Mouse (Mus musculus): ENCODE results near the gene Galnt7.

The Galnt7 gene

GRCm38 (mm10) chr8:57628787-57629664, 23.8 kb downstream of the Galnt7 start:
- peak; percentile 31 for DNase-seq (ENCODE audit: low read depth, low spot score)

- DNase-seq (ENCODE audit: low read depth, low spot score): no peak
Observed at GRCm38 (mm10) chr8:57627946-57628786, 24.7 kb downstream of the Galnt7 start.

- no peak for DNase-seq (ENCODE audit: low read depth, low spot score)
Observed at GRCm38 (mm10) chr8:57623955-57624354, 28.9 kb downstream of the Galnt7 start.

GRCm38 (mm10) chr8:57623051-57623450, 29.8 kb downstream of the Galnt7 start:
- DNase-seq (ENCODE audit: low read depth, low spot score): no peak

GRCm38 (mm10) chr8:57616965-57617364, 35.9 kb downstream of the Galnt7 start:
- DNase-seq (ENCODE audit: low read depth, low spot score): no peak

GRCm38 (mm10) chr8:57615016-57615657, 37.7 kb downstream of the Galnt7 start:
- DNase-seq (ENCODE audit: low read depth, low spot score): no peak

- no peak for DNase-seq (ENCODE audit: low read depth, low spot score)
Observed at GRCm38 (mm10) chr8:57611419-57611977, 41.3 kb downstream of the Galnt7 start.

- no peak for DNase-seq (ENCODE audit: low read depth, low spot score)
Observed at GRCm38 (mm10) chr8:57610706-57611418, 42.0 kb downstream of the Galnt7 start.

- no peak for DNase-seq (ENCODE audit: low read depth, low spot score)
Observed at GRCm38 (mm10) chr8:57602511-57602910, 50.3 kb downstream of the Galnt7 start.

GRCm38 (mm10) chr8:57601987-57602418, 50.8 kb downstream of the Galnt7 start:
- no peak for DNase-seq (ENCODE audit: low read depth, low spot score)

- no peak for DNase-seq (ENCODE audit: low read depth, low spot score)
Observed at GRCm38 (mm10) chr8:57599813-57600555, 52.8 kb downstream of the Galnt7 start.

GRCm38 (mm10) chr8:57595853-57596252, 57.0 kb downstream of the Galnt7 start:
- no peak for DNase-seq (ENCODE audit: low read depth, low spot score)

GRCm38 (mm10) chr8:57594175-57594885, 58.5 kb downstream of the Galnt7 start:
- no peak for DNase-seq (ENCODE audit: low read depth, low spot score)

- no peak for DNase-seq (ENCODE audit: low read depth, low spot score)
Observed at GRCm38 (mm10) chr8:57592604-57593003, 60.2 kb downstream of the Galnt7 start.

GRCm38 (mm10) chr8:57591681-57592080, 61.2 kb downstream of the Galnt7 start:
- no peak for DNase-seq (ENCODE audit: low read depth, low spot score)

GRCm38 (mm10) chr8:57590015-57590414, 62.8 kb downstream of the Galnt7 start:
- DNase-seq (ENCODE audit: low read depth, low spot score): no peak

- no peak for DNase-seq (ENCODE audit: low read depth, low spot score)
Observed at GRCm38 (mm10) chr8:57589176-57589575, 63.7 kb downstream of the Galnt7 start.

- no peak for DNase-seq (ENCODE audit: low read depth, low spot score)
Observed at GRCm38 (mm10) chr8:57588604-57589003, 64.2 kb downstream of the Galnt7 start.

GRCm38 (mm10) chr8:57586667-57587066, 66.2 kb downstream of the Galnt7 start:
- no peak for DNase-seq (ENCODE audit: low read depth, low spot score)

GRCm38 (mm10) chr8:57585831-57586230, 67.0 kb downstream of the Galnt7 start:
- no peak for DNase-seq (ENCODE audit: low read depth, low spot score)
